Mouse (Mus musculus) embryonic facial prominence, embryonic 14.5 days (tissue): ENCODE results near the gene Dcbld1. TPM values are rescaled to one million over a fixed set of nuclear protein-coding genes. Genes with fewer than 3 reads are reported as not detected.
A peak's percentile ranks its signal among the peaks of the same experiment; 100 is the strongest.
"Not testable (repeated sequence)": the region's sequence is repeated elsewhere in the genome, so short reads cannot be mapped to it uniquely, and the experiment has no call there.

ENCODE experiments used
- ATAC-seq: fragments of 200-750 bp; cut with Nextera tagmentation; 2 replicates; pipeline ENCODE4 v1.8.0; 2017; ENCODE audit warnings: low read depth, moderate number of reproducible peaks, moderate TSS enrichment
- DNase-seq: peaks from one replicate; pipeline ENCODE4 v3.0.0-alpha.2; 2015; ENCODE audit warnings: low spot score
- H3K27ac ChIP-seq: fragments of 300-500 bp; sonication (generic); replicated peaks from 2 replicates; pipeline ENCODE4 v1.5.1; 2014; ENCODE audit warnings: low read depth, mild to moderate bottlenecking, low read length, moderate library complexity
- H3K27me3 ChIP-seq: fragments of 300-500 bp; sonication (generic); replicated peaks from 2 replicates; pipeline ENCODE4 v1.6.1; 2014; ENCODE audit warnings: low read length; ENCODE audit not compliant: control insufficient read depth, insufficient read depth
- H3K36me3 ChIP-seq: fragments of 300-500 bp; sonication (generic); 2 replicates; pipeline ENCODE4 v1.6.1; 2014; ENCODE audit warnings: low read length, mixed read lengths; ENCODE audit not compliant: control insufficient read depth, insufficient read depth
- H3K4me1 ChIP-seq: fragments of 300-500 bp; sonication (generic); 2 replicates; pipeline ENCODE4 v1.6.1; 2014; ENCODE audit warnings: antibody characterized with exemption, low read length; ENCODE audit not compliant: control insufficient read depth, insufficient read depth
- H3K4me2 ChIP-seq: fragments of 300-500 bp; sonication (generic); 2 replicates; pipeline ENCODE4 v1.6.1; 2014; ENCODE audit warnings: low read depth, mild to moderate bottlenecking, low read length, moderate library complexity, mixed read lengths
- H3K4me3 ChIP-seq: fragments of 300-500 bp; sonication (generic); 2 replicates; pipeline ENCODE4 v1.5.1; 2014; ENCODE audit warnings: low read depth, mild to moderate bottlenecking, low read length
- H3K9ac ChIP-seq: fragments of 300-500 bp; sonication (generic); 2 replicates; pipeline ENCODE4 v1.6.1; 2014; ENCODE audit warnings: low read depth, mild to moderate bottlenecking, low read length, moderate library complexity, mixed read lengths
- H3K9me3 ChIP-seq: fragments of 300-500 bp; sonication (generic); 2 replicates; pipeline ENCODE4 v1.6.1; 2016; ENCODE audit warnings: low read length; ENCODE audit not compliant: control insufficient read depth
- WGBS: fragments of 180-500 bp; shearing (Covaris S2); extraction: QIAGEN DNeasy Blood & Tissue Kit; methylation state at CpG from one replicate; pipeline ENCODE4 v1.1.7; 2014; 5-methylcytosine and 5-hydroxymethylcytosine counted together
- polyA plus RNA-seq: library from polyadenylated mRNA; unstranded; fragments of >200 nt; fragmentation: Nextera tagmentation; extraction: Ambion mirVana; gene quantifications from 2 replicates; pipeline ENCODE4 v1.2.1, GENCODE M21; 2014

Gene Dcbld1
- polyA plus RNA-seq, 1 experiment from 2014 or later = 12.8 TPM

DNA sequence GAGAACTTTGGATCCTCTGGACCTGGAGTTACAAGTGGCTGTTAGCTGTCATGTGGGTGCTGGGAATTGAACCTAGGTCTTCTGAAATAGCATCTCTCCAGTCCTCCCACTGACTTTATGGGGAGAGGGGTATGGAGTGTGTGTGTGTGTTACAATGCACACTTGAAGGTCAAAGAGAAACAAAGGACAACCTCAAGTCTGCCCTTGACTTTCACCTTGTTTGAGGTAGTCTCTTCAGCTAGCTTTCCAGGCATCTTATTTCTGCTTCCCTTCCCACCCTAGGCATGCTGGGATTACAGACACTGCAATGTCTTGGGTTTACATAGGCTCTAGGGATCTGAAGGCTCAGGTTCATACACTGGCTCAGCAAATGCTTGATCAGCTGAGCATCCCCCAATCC is 68.9 kb downstream of the Dcbld1 start:
- no peak for ATAC-seq
- H3K4me1 ChIP-seq = no peaks in the 10 kb centered on the region
- no peak overlapping the region for H3K4me3 ChIP-seq

DNA sequence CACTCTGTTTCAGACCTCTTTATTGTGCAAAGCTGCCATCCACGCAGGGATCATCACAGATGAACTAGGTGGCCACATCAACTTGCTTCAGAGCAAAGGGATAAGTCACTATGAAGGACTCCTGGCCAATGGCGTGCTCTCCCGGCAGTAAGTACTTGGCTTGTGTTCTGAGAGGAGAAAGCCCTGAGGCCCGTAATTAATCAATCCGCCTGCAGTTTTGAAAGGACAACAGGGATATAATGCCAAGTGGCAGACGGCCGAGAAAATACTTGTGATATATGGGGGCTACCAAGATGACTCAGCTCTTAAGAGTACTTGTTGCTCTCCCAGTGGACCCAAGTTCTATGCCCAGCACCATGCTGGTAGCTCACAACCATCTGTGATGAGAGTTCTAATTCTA is 71.2 kb downstream of the Dcbld1 start:
- ATAC-seq = no peak
- no peak overlapping the region for H3K9ac ChIP-seq
- H3K36me3 ChIP-seq = peaks cover 3% of the 10 kb centered on the region; the same call in 1 of the 2 replicates
- DNase-seq = no peak
- no peak overlapping the region for H3K4me3 ChIP-seq
- H3K9me3 ChIP-seq = no peaks in the 10 kb centered on the region
- H3K27ac ChIP-seq = no peak overlapping the region
- H3K4me2 ChIP-seq = no peak overlapping the region
- no peaks in the 10 kb centered on the region for H3K4me1 ChIP-seq
- WGBS = 71% methylated on average over 7 of the region's 7 CpGs
- no peaks in the 10 kb centered on the region for H3K27me3 ChIP-seq

More for the DNA sequence above, 68.9 kb downstream of the Dcbld1 start:
- Histone ChIP-seq H3K9ac (no peak overlapping the region), H3K9me3 (no peaks in the 10 kb centered on the region), H3K36me3 (peaks cover 3% of the 10 kb centered on the region; the same call in 1 of the 2 replicates), H3K27me3 (no peaks in the 10 kb centered on the region), H3K27ac (no peak overlapping the region), H3K4me2 (no peak overlapping the region)
- DNase-seq = no peak

DNA sequence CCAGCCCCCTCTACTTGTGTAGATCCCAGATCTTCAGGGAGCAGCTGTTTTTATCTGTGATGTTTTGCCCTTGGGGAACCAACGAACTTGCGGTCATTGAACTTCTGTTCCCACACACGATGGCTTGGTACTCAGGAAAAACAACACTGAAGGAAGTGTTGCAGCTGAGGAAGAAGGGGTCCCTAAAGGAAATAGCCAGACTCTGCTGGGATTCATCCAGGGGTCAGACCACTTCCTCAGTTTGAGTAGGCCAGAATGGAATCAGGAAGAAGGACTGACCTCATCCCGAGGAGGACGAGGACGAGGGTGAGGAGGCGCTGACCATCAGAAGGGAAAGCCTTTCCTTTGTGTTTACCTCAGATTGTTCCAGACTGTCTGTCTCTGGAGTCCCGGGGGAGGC is 75.8 kb downstream of the Dcbld1 start:
- Histone ChIP-seq H3K4me1 (no peaks in the 10 kb centered on the region), H3K36me3 (peaks cover 12% of the 10 kb centered on the region; the same call in 1 of the 2 replicates), H3K27me3 (no peaks in the 10 kb centered on the region), H3K4me3 (no peak overlapping the region), H3K27ac (no peak overlapping the region), H3K9me3 (no peaks in the 10 kb centered on the region), H3K4me2 (no peak overlapping the region), H3K9ac (no peak overlapping the region)
- WGBS = 52% methylated on average over 8 of the region's 8 CpGs
- ATAC-seq (no peak), DNase-seq (peak; percentile 23)

DNA sequence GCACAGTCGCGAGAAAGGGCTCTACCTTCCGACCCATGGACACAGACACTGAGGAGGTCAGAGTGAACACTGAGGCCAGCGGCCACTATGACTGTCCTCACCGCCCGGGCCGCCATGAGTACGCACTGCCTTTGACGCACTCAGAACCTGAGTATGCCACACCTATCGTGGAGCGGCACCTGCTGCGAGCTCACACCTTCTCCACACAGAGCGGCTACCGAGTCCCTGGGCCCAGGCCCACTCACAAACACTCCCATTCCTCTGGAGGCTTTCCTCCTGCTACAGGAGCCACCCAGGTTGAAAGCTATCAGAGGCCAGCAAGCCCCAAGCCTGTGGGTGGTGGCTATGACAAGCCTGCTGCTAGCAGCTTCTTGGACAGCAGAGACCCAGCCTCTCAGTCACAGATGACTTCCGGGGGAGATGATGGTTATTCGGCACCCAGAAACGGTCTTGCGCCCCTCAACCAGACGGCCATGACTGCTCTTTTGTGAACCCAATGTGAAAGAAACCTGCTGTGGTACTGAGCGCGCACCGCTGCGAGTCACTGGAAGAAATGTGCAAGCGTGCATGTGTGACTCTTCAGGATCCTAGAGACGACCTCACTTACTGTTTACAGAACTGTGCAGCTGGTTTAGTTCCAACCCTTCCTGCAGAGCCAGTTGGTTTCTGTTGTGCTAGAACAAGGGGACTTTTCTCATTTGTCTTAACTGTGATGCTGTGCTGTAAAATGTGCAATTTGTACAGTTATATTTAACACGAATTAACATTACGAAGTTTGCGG is 86.3 kb downstream of the Dcbld1 start:
- no peak overlapping the region for H3K9ac ChIP-seq
- H3K27me3 ChIP-seq = no peaks in the 10 kb centered on the region
- no peak overlapping the region for H3K27ac ChIP-seq
- 91% methylated on average over 28 of the region's 28 CpGs for WGBS
- H3K4me2 ChIP-seq = no peak overlapping the region
- H3K4me3 ChIP-seq = no peak overlapping the region
- peaks cover 17% of the 10 kb centered on the region for H3K36me3 ChIP-seq
- ATAC-seq (no peak), DNase-seq (no peak)
- no peaks in the 10 kb centered on the region for H3K9me3 ChIP-seq
- no peaks in the 10 kb centered on the region for H3K4me1 ChIP-seq

DNA sequence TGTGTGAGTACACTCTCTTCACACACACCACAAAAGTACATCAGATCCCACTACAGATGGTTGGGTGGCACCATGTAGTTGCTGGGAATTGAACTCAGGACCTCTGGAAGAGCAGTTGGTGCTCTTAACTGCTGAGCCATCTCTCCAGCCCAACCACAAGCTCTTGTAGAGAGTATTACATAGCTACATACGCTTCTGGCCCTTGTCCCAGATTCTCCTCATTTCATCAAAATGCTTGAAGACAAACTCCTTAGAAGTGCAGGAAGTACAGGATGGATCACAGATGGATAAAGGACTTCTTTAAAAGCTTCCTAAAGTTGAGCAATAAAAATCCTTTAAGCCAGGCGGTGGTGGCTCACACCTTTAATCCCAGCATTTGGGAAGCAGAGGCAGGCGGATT is 88.5 kb downstream of the Dcbld1 start:
- no peak overlapping the region for H3K4me2 ChIP-seq
- H3K36me3 ChIP-seq = peaks cover 14% of the 10 kb centered on the region
- H3K4me1 ChIP-seq = no peaks in the 10 kb centered on the region
- ATAC-seq (no peak), DNase-seq (peak; percentile 5)
- H3K9me3 ChIP-seq = no peaks in the 10 kb centered on the region
- no peak overlapping the region for H3K9ac ChIP-seq
- H3K27me3 ChIP-seq = no peaks in the 10 kb centered on the region
- no peak overlapping the region for H3K4me3 ChIP-seq
- WGBS = 89% methylated on average over 3 of the region's 3 CpGs
- no peak overlapping the region for H3K27ac ChIP-seq

DNA sequence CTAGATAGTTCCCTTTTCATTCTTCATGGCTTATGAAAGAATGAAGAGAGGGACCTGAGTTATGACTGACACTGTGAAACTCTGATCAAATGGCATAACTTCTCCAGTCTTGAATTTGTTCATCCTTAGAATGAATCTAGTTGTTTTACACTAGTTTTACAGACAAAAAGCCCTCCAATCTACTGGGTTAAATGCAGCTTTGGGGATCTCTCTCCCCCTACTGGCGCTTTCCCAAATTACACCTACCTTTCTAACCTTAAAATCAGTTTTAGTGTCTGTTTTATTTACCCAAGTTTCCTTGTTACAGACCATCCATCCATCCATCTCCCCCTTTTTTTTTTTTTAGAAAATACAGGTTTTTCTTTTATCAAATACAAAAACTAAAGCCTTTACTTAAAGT is 97.6 kb downstream of the Dcbld1 start:
- Histone ChIP-seq H3K9ac (no peak overlapping the region), H3K4me2 (no peak overlapping the region), H3K4me1 (no peaks in the 10 kb centered on the region), H3K36me3 (peaks cover 11% of the 10 kb centered on the region), H3K27me3 (no peaks in the 10 kb centered on the region), H3K4me3 (no peak overlapping the region), H3K27ac (no peak overlapping the region), H3K9me3 (no peaks in the 10 kb centered on the region)
- DNase-seq = peak; percentile 48
- no peak for ATAC-seq
- WGBS = 0% methylated on average over 1 of the region's 1 CpGs

DNA sequence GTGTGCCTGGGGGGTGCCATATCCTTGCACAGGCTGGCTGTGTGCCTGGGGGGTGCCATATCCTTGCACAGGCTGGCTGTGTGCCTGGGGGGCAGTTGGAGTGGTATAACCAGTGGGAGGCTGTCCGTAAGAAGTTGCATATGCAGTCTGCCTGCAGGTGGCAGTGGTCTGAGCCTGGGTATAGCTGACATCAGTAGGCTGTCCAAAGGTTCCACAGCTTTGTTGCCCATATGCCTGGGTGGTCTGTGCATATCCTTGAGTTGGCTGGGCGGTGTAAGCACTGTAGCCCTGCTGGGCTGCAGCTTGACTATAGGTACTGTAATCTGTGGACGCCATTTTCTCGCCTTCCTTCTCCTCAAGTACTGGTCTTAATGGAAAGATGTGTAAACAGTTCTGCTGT is 109.9 kb downstream of the Dcbld1 start:
- H3K4me3 ChIP-seq, H3K4me1 ChIP-seq, DNase-seq, H3K9me3 ChIP-seq, H3K27ac ChIP-seq, H3K9ac ChIP-seq, H3K4me2 ChIP-seq, ATAC-seq, H3K27me3 ChIP-seq: not testable (repeated sequence)
- peaks cover 62% of the 10 kb centered on the region for H3K36me3 ChIP-seq
- WGBS = 95% methylated on average over 4 of the region's 4 CpGs

DNA sequence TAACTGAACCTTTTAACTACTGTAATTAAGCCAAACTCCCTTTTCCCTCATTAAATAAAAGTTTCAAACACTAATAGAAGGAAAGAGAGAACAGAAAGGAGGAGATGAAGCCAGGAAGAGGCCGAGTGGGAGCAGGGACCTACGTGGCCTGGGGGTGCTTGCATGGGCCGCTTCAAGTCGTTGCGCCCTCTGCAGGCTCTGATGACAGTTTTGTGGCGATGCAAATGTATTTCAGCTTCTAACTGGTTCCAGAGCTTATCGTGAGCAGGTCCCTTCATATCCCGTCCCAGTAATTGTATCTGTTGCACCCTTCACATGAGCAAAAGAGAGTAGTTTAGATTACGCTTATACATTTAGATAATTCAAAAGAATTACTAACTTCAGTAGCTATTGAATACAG is 119.8 kb downstream of the Dcbld1 start:
- Histone ChIP-seq H3K4me3 (no peak overlapping the region), H3K36me3 (peaks cover 52% of the 10 kb centered on the region), H3K27me3 (no peaks in the 10 kb centered on the region), H3K9ac (no peak overlapping the region), H3K27ac (no peak overlapping the region), H3K4me1 (no peaks in the 10 kb centered on the region), H3K9me3 (no peaks in the 10 kb centered on the region), H3K4me2 (no peak overlapping the region)
- ATAC-seq = no peak
- WGBS = 69% methylated on average over 9 of the region's 9 CpGs
- DNase-seq = no peak

DNA sequence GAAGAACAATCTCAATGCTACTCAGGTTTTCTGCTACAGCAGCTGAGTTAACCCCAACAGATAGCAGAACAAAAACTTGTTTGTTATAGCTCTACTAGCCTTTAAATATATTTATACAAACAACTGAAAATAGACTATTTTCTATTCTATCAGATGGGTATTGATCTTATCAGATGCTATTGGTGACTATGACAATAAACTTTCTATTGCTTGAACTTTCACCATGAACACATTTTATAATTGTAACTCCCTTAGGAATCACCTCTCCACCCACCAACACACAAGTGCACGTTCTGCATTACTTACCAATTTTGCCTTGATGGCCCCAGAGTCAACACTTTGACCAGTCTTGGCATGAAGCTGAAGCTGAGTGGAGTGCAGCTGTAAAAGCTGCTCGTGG is 125.0 kb downstream of the Dcbld1 start, which contains the start of gene Gm26741:
Gene Gm26741 (plus strand): TSS at position 301 of the 400 bp plus-strand sequence.
- no peak within 1 kb of the TSS for H3K4me2 ChIP-seq
- no peak within 1 kb of the TSS for H3K9ac ChIP-seq
- 87% methylated on average over 2 of the region's 2 CpGs for WGBS
- no peaks in the 10 kb centered on the region for H3K27me3 ChIP-seq
- peaks cover 10% of the 10 kb centered on the region for H3K36me3 ChIP-seq
- H3K4me3 ChIP-seq = no peak within 1 kb of the TSS
- DNase-seq = no peak
- no peaks in the 10 kb centered on the region for H3K4me1 ChIP-seq
- no peaks in the 10 kb centered on the region for H3K9me3 ChIP-seq
- no peak within 1 kb of the TSS for H3K27ac ChIP-seq
- ATAC-seq = no peak
